Mouse (Mus musculus) intestine, embryonic 16.5 days (tissue): ENCODE data around the gene Hoxc5. TPM values are rescaled to one million over a fixed set of nuclear protein-coding genes. Genes with fewer than 3 reads are reported as not detected.

Experiments used
- ATAC-seq: fragments of 200-750 bp; cut with Nextera tagmentation; 2 replicates; pipeline ENCODE4 v1.8.0; 2017; ENCODE audit warnings: moderate TSS enrichment, moderate library complexity
- H3K27ac ChIP-seq: fragments of 300-500 bp; sonication (generic); 2 replicates; pipeline ENCODE4 v1.5.1; 2014; ENCODE audit warnings: mild to moderate bottlenecking, low read length
- H3K27me3 ChIP-seq: fragments of 300-500 bp; sonication (generic); replicated peaks from 2 replicates; pipeline ENCODE4 v1.6.1; 2014; ENCODE audit warnings: low read length, control low read depth, mixed read lengths; ENCODE audit not compliant: control insufficient read depth, insufficient read depth
- H3K36me3 ChIP-seq: fragments of 300-500 bp; sonication (generic); 2 replicates; pipeline ENCODE4 v1.6.1; 2014; ENCODE audit warnings: low read length, control low read depth; ENCODE audit not compliant: control insufficient read depth, insufficient read depth
- H3K4me1 ChIP-seq: fragments of 300-500 bp; sonication (generic); 2 replicates; pipeline ENCODE4 v1.6.1; 2014; ENCODE audit warnings: low read length, control low read depth, mixed read lengths; ENCODE audit not compliant: control insufficient read depth, insufficient read depth
- H3K4me2 ChIP-seq: fragments of 300-500 bp; sonication (generic); 2 replicates; pipeline ENCODE4 v1.6.1; 2014; ENCODE audit warnings: low read depth, low read length, control low read depth
- H3K4me3 ChIP-seq: fragments of 300-500 bp; sonication (generic); 2 replicates; pipeline ENCODE4 v1.5.1; 2014; ENCODE audit warnings: mild to moderate bottlenecking, low read length
- H3K9ac ChIP-seq: fragments of 300-500 bp; sonication (generic); 2 replicates; pipeline ENCODE4 v1.6.1; 2014; ENCODE audit warnings: low read depth, low read length
- H3K9me3 ChIP-seq: fragments of 300-500 bp; sonication (generic); 2 replicates; pipeline ENCODE4 v1.6.1; 2016; ENCODE audit warnings: low read length, control low read depth; ENCODE audit not compliant: control insufficient read depth
- WGBS: fragments of 180-500 bp; shearing (Covaris S2); extraction: QIAGEN DNeasy Blood & Tissue Kit; methylation state at CpG from one replicate; pipeline ENCODE4 v1.1.7; 2014; 5-methylcytosine and 5-hydroxymethylcytosine counted together
- polyA plus RNA-seq: library from polyadenylated mRNA; unstranded; fragments of >200 nt; fragmentation: Nextera tagmentation; extraction: Ambion mirVana; gene quantifications from 2 replicates; pipeline ENCODE4 v1.2.1, GENCODE M21; 2015

Hoxc5 gene
- polyA plus RNA-seq, 1 experiment from 2014 or later = 6.8 TPM

- Histone ChIP-seq H3K9ac (no peak overlapping the region), H3K4me1 (0 out of 2 replicates have a peak, but pooled peaks cover 4% of the 10 kb centered on the region), H3K27ac (no peak overlapping the region), H3K4me3 (peak overlapping the region; percentile 31; the same call in 1 of the 2 replicates), H3K9me3 (no peaks in the 10 kb centered on the region), H3K4me2 (peak overlapping the region; percentile 31; the same call in 1 of the 2 replicates), H3K36me3 (no peaks in the 10 kb centered on the region), H3K27me3 (peaks cover 87% of the 10 kb centered on the region)
- peak; percentile 70 for ATAC-seq
- WGBS = 4% methylated on average over 29 of the region's 30 CpGs
Measured at GRCm38 (mm10) chr15:102965892-102966775, 1.1 kb upstream of the Hoxc5 start.

DNA sequence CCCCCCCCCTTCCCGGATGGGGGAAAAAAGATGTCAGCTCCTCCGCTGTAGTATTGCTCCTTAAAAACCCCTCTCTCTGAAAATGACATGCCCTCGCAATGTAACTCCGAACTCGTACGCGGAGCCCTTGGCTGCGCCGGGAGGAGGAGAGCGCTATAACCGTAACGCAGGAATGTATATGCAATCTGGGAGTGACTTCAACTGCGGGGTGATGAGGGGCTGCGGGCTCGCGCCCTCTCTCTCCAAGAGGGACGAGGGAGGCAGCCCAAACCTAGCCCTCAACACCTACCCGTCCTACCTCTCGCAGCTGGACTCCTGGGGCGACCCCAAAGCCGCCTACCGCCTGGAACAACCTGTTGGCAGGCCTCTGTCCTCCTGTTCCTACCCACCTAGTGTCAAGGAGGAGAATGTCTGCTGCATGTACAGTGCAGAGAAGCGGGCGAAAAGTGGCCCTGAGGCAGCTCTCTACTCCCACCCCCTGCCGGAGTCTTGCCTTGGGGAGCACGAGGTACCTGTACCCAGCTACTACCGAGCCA lies 399 bp upstream of the Hoxc5 start, which contains the start of gene Hoxc10:
Gene Hoxc10 (plus strand): TSS at position 21 of the 536 bp plus-strand sequence.
- no peaks in the 10 kb centered on the region for H3K9me3 ChIP-seq
- H3K9ac ChIP-seq = no peak within 1 kb of the TSS
- H3K4me3 ChIP-seq = peak within 1 kb of the TSS; percentile 31
- peak within 1 kb of the TSS; percentile 31; the same call in 1 of the 2 replicates for H3K4me2 ChIP-seq
- H3K27ac ChIP-seq = no peak within 1 kb of the TSS
- no peaks in the 10 kb centered on the region for H3K36me3 ChIP-seq
- peaks cover 86% of the 10 kb centered on the region for H3K27me3 ChIP-seq
- WGBS = 2% methylated on average over 27 of the region's 27 CpGs
- ATAC-seq = peak; percentile 41; the same call in 1 of the 2 replicates
- H3K4me1 ChIP-seq = 0 out of 2 replicates have a peak, but pooled peaks cover 4% of the 10 kb centered on the region

- Histone ChIP-seq H3K9ac (no peak overlapping the region), H3K4me2 (no peak overlapping the region), H3K36me3 (no peaks in the 10 kb centered on the region), H3K4me3 (peak overlapping the region; percentile 31), H3K27me3 (peaks cover 89% of the 10 kb centered on the region), H3K4me1 (0 out of 2 replicates have a peak, but pooled peaks cover 4% of the 10 kb centered on the region), H3K9me3 (no peaks in the 10 kb centered on the region), H3K27ac (no peak overlapping the region)
- ATAC-seq = no peak
- 5% methylated on average over 34 of the region's 34 CpGs for WGBS
Measured at GRCm38 (mm10) chr15:102967511-102968397, 511 bp downstream of the Hoxc5 start.

GRCm38 (mm10) chr15:102969296-102969695 lies 2.1 kb downstream of the Hoxc5 start:
- no peak for ATAC-seq
- H3K9me3 ChIP-seq = no peaks in the 10 kb centered on the region
- H3K36me3 ChIP-seq = no peaks in the 10 kb centered on the region
- H3K4me3 ChIP-seq = no peak overlapping the region
- H3K4me1 ChIP-seq = 0 out of 2 replicates have a peak, but pooled peaks cover 4% of the 10 kb centered on the region
- H3K27ac ChIP-seq = no peak overlapping the region
- H3K27me3 ChIP-seq = peaks cover 92% of the 10 kb centered on the region
- H3K4me2 ChIP-seq = no peak overlapping the region
- H3K9ac ChIP-seq = no peak overlapping the region
- WGBS = 44% methylated on average over 1 of the region's 1 CpGs

DNA sequence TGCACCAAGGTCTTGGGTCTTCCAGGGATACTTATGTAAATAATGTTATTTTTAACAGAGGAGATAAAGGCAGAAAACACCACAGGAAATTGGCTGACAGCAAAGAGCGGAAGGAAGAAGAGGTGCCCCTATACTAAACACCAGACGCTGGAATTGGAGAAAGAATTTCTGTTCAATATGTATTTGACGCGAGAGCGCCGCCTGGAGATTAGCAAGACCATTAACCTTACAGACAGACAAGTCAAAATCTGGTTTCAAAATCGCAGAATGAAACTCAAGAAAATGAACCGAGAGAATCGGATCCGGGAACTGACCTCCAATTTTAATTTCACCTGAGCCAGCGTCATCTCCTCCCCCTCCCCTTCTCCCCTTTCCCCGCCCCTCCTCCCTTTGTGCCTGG lies 3.5 kb downstream of the Hoxc5 start:
- Histone ChIP-seq H3K4me3 (no peak overlapping the region), H3K27ac (no peak overlapping the region), H3K4me1 (0 out of 2 replicates have a peak, but pooled peaks cover 4% of the 10 kb centered on the region), H3K9ac (no peak overlapping the region), H3K27me3 (peaks cover 91% of the 10 kb centered on the region), H3K4me2 (no peak overlapping the region), H3K9me3 (no peaks in the 10 kb centered on the region), H3K36me3 (no peaks in the 10 kb centered on the region)
- WGBS = 1% methylated on average over 12 of the region's 12 CpGs
- no peak for ATAC-seq

GRCm38 (mm10) chr15:102972254-102972653 lies 5.0 kb downstream of the Hoxc5 start:
- H3K4me1 ChIP-seq = peaks cover 3% of the 10 kb centered on the region; the same call in 1 of the 2 replicates
- H3K4me2 ChIP-seq = peak overlapping the region; percentile 23; the same call in 1 of the 2 replicates
- no peak overlapping the region for H3K9ac ChIP-seq
- H3K27ac ChIP-seq = no peak overlapping the region
- no peaks in the 10 kb centered on the region for H3K36me3 ChIP-seq
- H3K27me3 ChIP-seq = peaks cover 89% of the 10 kb centered on the region
- ATAC-seq = no peak
- 2% methylated on average over 21 of the region's 21 CpGs for WGBS
- H3K9me3 ChIP-seq = no peaks in the 10 kb centered on the region
- no peak overlapping the region for H3K4me3 ChIP-seq

DNA sequence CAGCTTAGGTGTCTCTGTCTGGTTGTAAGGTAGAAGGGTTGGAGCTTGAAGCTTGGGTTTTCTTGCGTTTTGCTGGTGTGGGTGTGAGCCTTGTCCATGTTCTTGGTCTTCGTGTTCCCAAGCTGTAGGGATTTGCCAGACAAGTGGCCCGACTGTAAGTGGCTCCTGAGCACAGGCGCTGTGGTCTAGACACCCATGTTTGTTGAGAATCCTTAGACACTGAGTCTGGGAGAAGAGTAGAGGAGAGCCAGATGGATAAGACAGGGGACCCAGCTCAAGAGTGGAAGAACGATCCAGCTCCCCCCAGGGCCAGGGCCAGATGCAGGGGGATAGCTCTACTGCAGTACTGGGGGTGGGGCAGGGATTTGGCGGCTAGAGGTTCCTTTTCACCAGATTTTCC lies 5.5 kb downstream of the Hoxc5 start:
- peaks cover 89% of the 10 kb centered on the region for H3K27me3 ChIP-seq
- no peak overlapping the region for H3K9ac ChIP-seq
- no peak for ATAC-seq
- H3K9me3 ChIP-seq = no peaks in the 10 kb centered on the region
- H3K36me3 ChIP-seq = no peaks in the 10 kb centered on the region
- WGBS = 3% methylated on average over 6 of the region's 6 CpGs
- H3K4me2 ChIP-seq = peak overlapping the region; percentile 23; the same call in 1 of the 2 replicates
- H3K27ac ChIP-seq = no peak overlapping the region
- H3K4me1 ChIP-seq = peaks cover 5% of the 10 kb centered on the region; the same call in 1 of the 2 replicates
- H3K4me3 ChIP-seq = no peak overlapping the region

GRCm38 (mm10) chr15:102975034-102975433 lies 7.8 kb downstream of the Hoxc5 start:
- Histone ChIP-seq H3K9ac (no peak overlapping the region), H3K4me3 (no peak overlapping the region), H3K9me3 (no peaks in the 10 kb centered on the region), H3K27me3 (peaks cover 90% of the 10 kb centered on the region), H3K4me2 (no peak overlapping the region), H3K36me3 (no peaks in the 10 kb centered on the region), H3K4me1 (peaks cover 5% of the 10 kb centered on the region; the same call in 1 of the 2 replicates), H3K27ac (no peak overlapping the region)
- no peak for ATAC-seq
- WGBS = 7% methylated on average over 7 of the region's 7 CpGs
